24 mouse cellular contexts compared by ENCODE assay signal in the genomic region with DNA sequence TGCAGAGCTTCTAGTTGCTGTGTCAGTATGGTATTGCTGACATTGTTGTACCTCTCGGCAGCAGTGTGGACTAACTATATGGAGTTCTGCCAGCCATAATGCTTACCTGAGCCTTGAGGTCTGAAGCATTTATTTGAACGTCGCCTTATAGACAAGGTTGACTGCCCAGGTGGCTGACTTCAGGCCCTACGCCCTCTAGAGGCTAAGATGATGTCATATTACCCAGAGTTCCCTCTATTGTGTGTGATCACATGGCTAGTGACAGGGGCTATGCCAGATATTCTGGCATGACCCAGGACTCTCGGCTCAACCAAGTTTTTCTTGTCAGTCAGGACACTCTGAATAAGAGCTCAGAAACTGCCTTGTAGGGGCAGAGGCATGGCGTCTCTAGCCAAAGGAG. TPM values are rescaled to one million over a fixed set of nuclear protein-coding genes. Genes with fewer than 3 reads are reported as not detected.
A peak's percentile ranks its signal among the peaks of the same experiment; 100 is the strongest.
DNase-seq lines count a peak whose midpoint lies in the region; ATAC-seq lines count a peak whose summit lies in the region.
"Had no signal": no experiment of that assay in that cellular context is flagged by ENCODE, and none has a peak within 500 bp of the region (broad histone marks: within the 10 kb centered on the region; RNA-seq: fewer than 3 reads in every experiment).

No protein-coding gene starts in this region.

- H3K27ac ChIP-seq in hindbrain, embryonic 10.5 days, result peak overlapping the region; percentile 30; the same call in 1 of the 2 replicates
- H3K27ac ChIP-seq in hindbrain, embryonic 11.5 days (ENCODE audit: low read depth, low read length), result no peak overlapping the region
- H3K27ac ChIP-seq: embryonic facial prominence, embryonic 12.5 days; hindbrain, embryonic 12.5 days; limb, embryonic 13.5 days; liver, embryonic 14.5 days had no signal

- DNase-seq in hindbrain, embryonic 10.5 days (ENCODE audit: low spot score), result no peak
- DNase-seq in hindbrain, embryonic 11.5 days (ENCODE audit: low spot score), result no peak
- DNase-seq in B cell, adult 2 months, result peak; percentile 45
- DNase-seq in ZHBTc4 (ENCODE audit: low read depth, low spot score), result peak; percentile 48
- no peak for DNase-seq in ovary, adult 18-20 months (ENCODE audit: low spot score)
- no peak for DNase-seq in lung, postnatal 10 days
- DNase-seq: adrenal gland, postnatal 25 days; cerebellum, adult 11 months; gastrocnemius, postnatal 25 days; kidney, adult 9 months; kidney, postnatal 4 days; layer of hippocampus, postnatal 36 days; right cerebral cortex, adult 18-20 months; thymus, postnatal 36 days had no signal

- peaks cover 85% of the 10 kb centered on the region for H3K4me1 ChIP-seq in hindbrain, embryonic 10.5 days (replicated peaks)
- peaks cover 10% of the 10 kb centered on the region for H3K4me1 ChIP-seq in hindbrain, embryonic 11.5 days (replicated peaks; ENCODE audit: control insufficient read depth, insufficient read depth, low read length)

- no peaks in the 10 kb centered on the region for H3K9me3 ChIP-seq in hindbrain, embryonic 10.5 days
- H3K9me3 ChIP-seq in hindbrain, embryonic 11.5 days (ENCODE audit: control insufficient read depth, low read length), result no peaks in the 10 kb centered on the region
- H3K9me3 ChIP-seq: embryonic facial prominence, embryonic 12.5 days; hindbrain, embryonic 12.5 days; limb, embryonic 13.5 days had no signal

- H3K36me3 ChIP-seq in hindbrain, embryonic 10.5 days, result peaks cover 70% of the 10 kb centered on the region
- no peaks in the 10 kb centered on the region for H3K36me3 ChIP-seq in hindbrain, embryonic 11.5 days (ENCODE audit: control insufficient read depth, insufficient read depth, low read length)
- H3K36me3 ChIP-seq: embryonic facial prominence, embryonic 12.5 days; hindbrain, embryonic 12.5 days; limb, embryonic 13.5 days had no signal

- no peaks in the 10 kb centered on the region for H3K27me3 ChIP-seq in hindbrain, embryonic 10.5 days (ENCODE audit: insufficient read depth, poor library complexity, severe bottlenecking)
- H3K27me3 ChIP-seq in hindbrain, embryonic 11.5 days (ENCODE audit: control insufficient read depth, insufficient read depth, low read length), result no peaks in the 10 kb centered on the region
- H3K27me3 ChIP-seq: embryonic facial prominence, embryonic 12.5 days; hindbrain, embryonic 12.5 days; limb, embryonic 13.5 days; Patski had no signal

- WGBS in hindbrain, embryonic 10.5 days, result 77% methylated on average over 6 of the region's 6 CpGs
- WGBS in hindbrain, embryonic 11.5 days, result 83% methylated on average over 6 of the region's 6 CpGs

- H3K4me2 ChIP-seq in hindbrain, embryonic 11.5 days (replicated peaks; ENCODE audit: low read depth, low read length), result no peak overlapping the region
- H3K4me2 ChIP-seq: embryonic facial prominence, embryonic 12.5 days; hindbrain, embryonic 12.5 days; limb, embryonic 13.5 days had no signal

- H3K9ac ChIP-seq in hindbrain, embryonic 11.5 days (ENCODE audit: low read depth, low read length), result no peak overlapping the region
- H3K9ac ChIP-seq: embryonic facial prominence, embryonic 12.5 days; hindbrain, embryonic 12.5 days; limb, embryonic 13.5 days; liver, embryonic 14.5 days had no signal

- ATAC-seq in hindbrain, embryonic 11.5 days (ENCODE audit: low FRiP score), result no peak
- peak; percentile 29; the same call in 1 of the 2 replicates for ATAC-seq in neutrophil, adult 5-6 weeks (ENCODE audit: extremely low read depth, insufficient number of reproducible peaks, low FRiP score, poor library complexity, severe bottlenecking)
- ATAC-seq: midbrain, embryonic 16.5 days; Patski had no signal

- H3K4me3 ChIP-seq in hindbrain, embryonic 10.5 days, result no peak overlapping the region
- no peak overlapping the region for H3K4me3 ChIP-seq in hindbrain, embryonic 11.5 days (ENCODE audit: low read depth, low read length)
- H3K4me3 ChIP-seq: embryonic facial prominence, embryonic 12.5 days; erythroblast, embryonic 14.5 days; hindbrain, embryonic 12.5 days; limb, embryonic 13.5 days had no signal

RNA-seq across cellular contexts. Expression of a gene that starts 52.6 kb away (rescaled TPM):
- 21.9 and 22.8 TPM in 2 replicates for polyA plus RNA-seq in hindbrain, embryonic 10.5 days (2016; fragmentation: Nextera tagmentation; extraction: Ambion mirVana)
- polyA plus RNA-seq in hindbrain, embryonic 11.5 days (2014; fragmentation: Nextera tagmentation; extraction: Ambion mirVana), result 22.8 and 23.4 TPM in 2 replicates
- total RNA-seq in neutrophil, adult 5-6 weeks (2017), result 38.1 and 42.1 TPM in 2 replicates

RNA-seq across cellular contexts. Expression of a gene that starts 57.1 kb away (rescaled TPM):
- 0.09 and 0.26 TPM in 2 replicates for polyA plus RNA-seq in hindbrain, embryonic 10.5 days (2016; fragmentation: Nextera tagmentation; extraction: Ambion mirVana)
- polyA plus RNA-seq in hindbrain, embryonic 11.5 days (2014; fragmentation: Nextera tagmentation; extraction: Ambion mirVana), result 0.08 and 0.14 TPM in 2 replicates
- total RNA-seq in neutrophil, adult 5-6 weeks (2017), result 0.37 and 0.81 TPM in 2 replicates
- total RNA-seq: adrenal gland, postnatal 25 days; gastrocnemius, postnatal 25 days; layer of hippocampus, postnatal 36 days; left cerebral cortex, postnatal 14 days had no signal
- polyA plus RNA-seq: erythroblast, embryonic 14.5 days; heart, postnatal 0 days; midbrain, embryonic 16.5 days; Patski had no signal

Comparison
In these comparisons a context has a peak if more than half of its experiments do, and no peak if none do; other contexts are left out.
1. DNase-seq: peak in B cell, adult 2 months (2 of 2) and ZHBTc4 (single experiment); none in hindbrain, embryonic 10.5 days (single experiment), hindbrain, embryonic 11.5 days (single experiment), ovary, adult 18-20 months (single experiment) and lung, postnatal 10 days (single experiment).